Mouse (Mus musculus) adrenal gland, adult 18-20 months (tissue): Measurements from ENCODE around the gene Igsf8. TPM values are rescaled to one million over a fixed set of nuclear protein-coding genes. Genes with fewer than 3 reads are reported as not detected.

ENCODE experiments used
- DNase-seq, 2 experiments: peaks; one replicate each; pipeline ENCODE4 v3.0.0; 2021 to 2022; ENCODE audit warnings: low spot score in 2 of 2
- total RNA-seq, 2 experiments: library from RNA; stranded (reverse); gene quantifications; 1 replicate in 1 of 2; 2 replicates in 1 of 2; pipeline ENCODE4 v1.2.3; 2021

The Igsf8 gene
- total RNA-seq, 2 experiments from 2014 or later, result 20.8 to 27.8 TPM

- no peak for DNase-seq
These were observed 10.3 kb downstream of the Igsf8 start for GRCm38 (mm10) chr1:172271765-172272164.

- no peak for DNase-seq
These were observed 11.9 kb downstream of the Igsf8 start for GRCm38 (mm10) chr1:172273386-172273785.

GRCm38 (mm10) chr1:172274116-172274515 lies 12.7 kb downstream of the Igsf8 start:
- no peak for DNase-seq

- no peak for DNase-seq
These were observed 13.1 kb downstream of the Igsf8 start for GRCm38 (mm10) chr1:172274547-172274946.

GRCm38 (mm10) chr1:172277172-172277571 lies 15.7 kb downstream of the Igsf8 start:
- DNase-seq, result no peak

GRCm38 (mm10) chr1:172278328-172278727 lies 16.9 kb downstream of the Igsf8 start:
- DNase-seq, result no peak

GRCm38 (mm10) chr1:172279768-172280509 lies 18.5 kb downstream of the Igsf8 start:
- DNase-seq, result no peak

GRCm38 (mm10) chr1:172281522-172282254 lies 20.2 kb downstream of the Igsf8 start:
- no peak for DNase-seq

- no peak for DNase-seq
These were observed 21.6 kb downstream of the Igsf8 start for GRCm38 (mm10) chr1:172283073-172283472.

- DNase-seq, result no peak
These were observed 22.8 kb downstream of the Igsf8 start for GRCm38 (mm10) chr1:172284221-172284620.

- no peak for DNase-seq
These were observed 25.3 kb downstream of the Igsf8 start for GRCm38 (mm10) chr1:172286740-172287139.

- DNase-seq, result no peak
These were observed 27.6 kb downstream of the Igsf8 start for GRCm38 (mm10) chr1:172288900-172289616.

- no peak for DNase-seq
These were observed 28.1 kb downstream of the Igsf8 start for GRCm38 (mm10) chr1:172289617-172289946.

GRCm38 (mm10) chr1:172292880-172293279 lies 31.4 kb downstream of the Igsf8 start:
- DNase-seq, result no peak

GRCm38 (mm10) chr1:172293449-172293848 lies 32.0 kb downstream of the Igsf8 start:
- no peak for DNase-seq

- no peak for DNase-seq
These were observed 34.3 kb downstream of the Igsf8 start for GRCm38 (mm10) chr1:172295751-172296197.

- no peak for DNase-seq
These were observed 35.5 kb downstream of the Igsf8 start for GRCm38 (mm10) chr1:172296816-172297510.

- DNase-seq, result no peak
These were observed 36.4 kb downstream of the Igsf8 start, which contains the start of gene Atp1a2 for GRCm38 (mm10) chr1:172297611-172298537. TSS of gene Atp1a2 (minus strand) at chr1:172298064.

- no peak for DNase-seq
These were observed 38.1 kb downstream of the Igsf8 start for GRCm38 (mm10) chr1:172299528-172299927.

- peak in 1 of 2 experiments; percentile 44 for DNase-seq
These were observed 38.8 kb downstream of the Igsf8 start for GRCm38 (mm10) chr1:172300247-172300646.
